Mouse (Mus musculus): ENCODE data around the gene Qser1. TPM values are rescaled to one million over a fixed set of nuclear protein-coding genes. Genes with fewer than 3 reads are reported as not detected.
"Not testable (repeated sequence)": the region's sequence is repeated elsewhere in the genome, so short reads cannot be mapped to it uniquely, and the experiment has no call there.

Qser1 gene
- polyA plus RNA-seq (2012; ENCODE audit: insufficient read depth, insufficient read length, low replicate concordance, missing spikeins) = not detected in 2 replicates

- no peak for TF ChIP-seq CTCF (IDR thresholded peaks at IDR 0.05; ENCODE audit: insufficient read depth, low read depth, low read length)
- TF ChIP-seq POLR2A (IDR thresholded peaks at IDR 0.05; ENCODE audit: insufficient read depth, low read depth, low read length) = no peak
- peak within 1 kb of the TSS; percentile 63 for H3K4me3 ChIP-seq (ENCODE audit: insufficient read depth, low read depth, low read length)
- under 1% methylated on average over 36 of the region's 50 CpGs for WGBS
- peaks cover 2% of the 10 kb centered on the region for H3K4me1 ChIP-seq (ENCODE audit: control insufficient read depth, insufficient read depth, low read length)
- H3K27ac ChIP-seq (ENCODE audit: insufficient read depth, low read depth, low read length) = peak within 1 kb of the TSS; percentile 80; the same call in 1 of the 2 replicates
Measured at GRCm38 (mm10) chr2:104816371-104816827, at the start of gene Qser1. Gene Qser1, minus strand, starts transcription at chr2:104816760.

DNA sequence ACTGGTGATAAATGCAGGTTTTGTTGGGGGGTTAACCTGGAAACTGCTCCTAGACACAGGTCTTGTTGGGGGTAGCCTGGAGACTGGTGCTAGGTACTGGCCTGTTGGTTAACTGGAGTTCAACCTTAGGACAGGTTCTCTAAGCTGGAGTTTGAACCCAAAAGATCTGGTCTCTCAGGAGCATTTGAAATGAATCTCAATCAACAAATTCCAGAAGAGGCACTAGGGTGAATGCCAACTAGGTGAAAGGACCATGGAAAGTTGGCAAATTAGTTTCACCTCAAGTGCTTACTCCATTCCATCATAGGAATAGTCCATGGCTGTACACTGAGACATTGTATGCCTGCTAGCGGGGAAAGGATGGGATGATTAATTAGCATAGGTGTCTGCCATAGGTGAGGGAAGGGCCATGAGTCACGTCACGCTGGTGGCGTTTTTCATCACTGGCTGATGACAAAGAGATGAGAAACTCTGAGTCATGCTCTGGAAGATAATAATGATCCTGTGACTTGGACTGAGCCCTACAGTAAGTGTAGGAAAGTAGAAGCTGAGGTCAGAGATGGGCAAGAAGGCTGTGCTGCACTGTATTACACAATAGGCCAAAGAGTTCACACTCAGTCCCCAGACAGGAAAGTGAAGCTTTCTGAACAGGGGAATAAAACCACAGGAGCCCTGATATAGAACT is 47.8 kb upstream of the Qser1 start:
- Histone ChIP-seq H3K27ac (ENCODE audit: insufficient read depth, low read depth, low read length) (no peak overlapping the region), H3K4me3 (ENCODE audit: insufficient read depth, low read depth, low read length) (no peak overlapping the region), H3K4me1 (ENCODE audit: control insufficient read depth, insufficient read depth, low read length) (no peaks in the 10 kb centered on the region)
- 90% methylated on average over 4 of the region's 4 CpGs for whole genome bisulfite sequencing
- TF ChIP-seq CTCF (IDR thresholded peaks at IDR 0.05; ENCODE audit: insufficient read depth, low read depth, low read length) = no peak
- no peak for TF ChIP-seq POLR2A (IDR thresholded peaks at IDR 0.05; ENCODE audit: insufficient read depth, low read depth, low read length)

DNA sequence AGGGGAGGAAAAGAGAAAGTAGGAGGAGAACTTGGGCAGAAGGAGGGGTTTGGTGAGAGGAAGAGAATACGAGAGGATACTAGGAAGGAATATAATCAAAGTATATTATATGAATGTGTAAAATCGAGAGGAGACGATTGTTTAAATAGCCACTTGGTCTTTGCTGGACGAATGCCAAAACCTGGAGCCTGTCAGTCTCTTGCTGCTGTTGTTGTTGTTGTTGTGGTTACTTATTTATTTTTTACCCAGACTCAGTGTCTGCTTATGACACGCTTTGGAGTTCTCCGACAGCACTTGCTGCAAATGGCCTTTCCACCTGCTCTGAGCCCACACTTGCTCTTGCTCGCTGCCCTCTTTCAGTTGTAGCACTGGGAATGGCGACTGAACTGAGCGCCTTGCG is 43.9 kb upstream of the Qser1 start:
- Histone ChIP-seq H3K4me3 (ENCODE audit: insufficient read depth, low read depth, low read length) (no peak overlapping the region), H3K4me1 (ENCODE audit: control insufficient read depth, insufficient read depth, low read length) (no peaks in the 10 kb centered on the region), H3K27ac (ENCODE audit: insufficient read depth, low read depth, low read length) (no peak overlapping the region)
- 76% methylated on average over 10 of the region's 10 CpGs for WGBS
- TF ChIP-seq POLR2A (IDR thresholded peaks at IDR 0.05; ENCODE audit: insufficient read depth, low read depth, low read length) (no peak), CTCF (IDR thresholded peaks at IDR 0.05; ENCODE audit: insufficient read depth, low read depth, low read length) (no peak)

GRCm38 (mm10) chr2:104859060-104859459 is 42.5 kb upstream of the Qser1 start:
- Histone ChIP-seq H3K27ac (ENCODE audit: insufficient read depth, low read depth, low read length) (no peak overlapping the region), H3K4me1 (ENCODE audit: control insufficient read depth, insufficient read depth, low read length) (no peaks in the 10 kb centered on the region), H3K4me3 (ENCODE audit: insufficient read depth, low read depth, low read length) (no peak overlapping the region)
- TF ChIP-seq CTCF (IDR thresholded peaks at IDR 0.05; ENCODE audit: insufficient read depth, low read depth, low read length) (no peak), POLR2A (IDR thresholded peaks at IDR 0.05; ENCODE audit: insufficient read depth, low read depth, low read length) (no peak)
- WGBS = 78% methylated on average over 5 of the region's 5 CpGs

DNA sequence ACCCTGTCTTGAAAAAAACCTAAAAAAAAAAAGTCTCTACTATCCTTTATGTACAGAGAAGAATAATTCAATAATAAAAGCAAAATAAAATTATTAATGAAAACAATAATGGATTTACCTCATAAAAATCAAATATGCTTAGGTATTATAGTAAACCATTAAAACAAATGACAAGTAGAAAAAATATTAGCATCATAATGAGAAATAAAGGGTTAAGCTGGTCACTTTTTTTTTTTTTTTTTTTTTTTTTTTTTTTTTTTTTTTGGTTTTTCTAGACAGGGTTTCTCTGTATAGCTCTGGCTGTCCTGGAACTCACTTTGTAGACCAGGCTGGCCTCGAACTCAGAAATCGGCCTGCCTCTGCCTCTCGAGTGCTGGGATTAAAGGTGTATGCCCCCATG is 41.5 kb upstream of the Qser1 start:
- not testable (repeated sequence) for H3K27ac ChIP-seq (ENCODE audit: insufficient read depth, low read depth, low read length); H3K4me3 ChIP-seq (ENCODE audit: insufficient read depth, low read depth, low read length); H3K4me1 ChIP-seq (ENCODE audit: control insufficient read depth, insufficient read depth, low read length)
- WGBS = 89% methylated on average over 3 of the region's 3 CpGs

DNA sequence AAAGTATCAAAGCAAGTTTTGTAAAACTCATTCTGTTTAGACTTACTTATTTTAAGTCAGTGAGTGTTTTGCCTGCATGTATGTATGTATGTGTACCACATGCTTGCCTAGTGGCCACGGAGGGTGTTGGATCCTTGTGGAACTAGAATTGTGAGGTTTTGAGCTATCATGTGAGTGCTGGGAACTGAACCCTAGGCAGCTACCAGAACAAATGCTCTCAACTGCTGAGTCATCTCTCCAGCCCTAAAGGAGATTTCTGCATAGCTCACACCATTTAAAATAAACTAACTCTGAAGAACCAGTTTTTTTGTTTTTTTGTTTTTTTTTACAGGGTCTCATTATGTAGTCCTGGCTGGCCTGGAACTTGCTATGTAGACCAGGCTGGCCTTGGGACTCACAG is 39.7 kb upstream of the Qser1 start:
- Histone ChIP-seq H3K4me3 (ENCODE audit: insufficient read depth, low read depth, low read length) (no peak overlapping the region), H3K27ac (ENCODE audit: insufficient read depth, low read depth, low read length) (no peak overlapping the region), H3K4me1 (ENCODE audit: control insufficient read depth, insufficient read depth, low read length) (no peaks in the 10 kb centered on the region)
- 64% methylated on average over 1 of the region's 1 CpGs for WGBS
- no peak for TF ChIP-seq POLR2A (IDR thresholded peaks at IDR 0.05; ENCODE audit: insufficient read depth, low read depth, low read length)
- no peak for TF ChIP-seq CTCF (IDR thresholded peaks at IDR 0.05; ENCODE audit: insufficient read depth, low read depth, low read length)

- 47% methylated on average over 3 of the region's 3 CpGs for WGBS
- H3K27ac ChIP-seq (ENCODE audit: insufficient read depth, low read depth, low read length) = no peak overlapping the region
- H3K4me3 ChIP-seq (ENCODE audit: insufficient read depth, low read depth, low read length) = no peak overlapping the region
- TF ChIP-seq POLR2A (IDR thresholded peaks at IDR 0.05; ENCODE audit: insufficient read depth, low read depth, low read length) (no peak), CTCF (IDR thresholded peaks at IDR 0.05; ENCODE audit: insufficient read depth, low read depth, low read length) (no peak)
- no peaks in the 10 kb centered on the region for H3K4me1 ChIP-seq (ENCODE audit: control insufficient read depth, insufficient read depth, low read length)
Measured at GRCm38 (mm10) chr2:104855732-104856131, 39.2 kb upstream of the Qser1 start.

DNA sequence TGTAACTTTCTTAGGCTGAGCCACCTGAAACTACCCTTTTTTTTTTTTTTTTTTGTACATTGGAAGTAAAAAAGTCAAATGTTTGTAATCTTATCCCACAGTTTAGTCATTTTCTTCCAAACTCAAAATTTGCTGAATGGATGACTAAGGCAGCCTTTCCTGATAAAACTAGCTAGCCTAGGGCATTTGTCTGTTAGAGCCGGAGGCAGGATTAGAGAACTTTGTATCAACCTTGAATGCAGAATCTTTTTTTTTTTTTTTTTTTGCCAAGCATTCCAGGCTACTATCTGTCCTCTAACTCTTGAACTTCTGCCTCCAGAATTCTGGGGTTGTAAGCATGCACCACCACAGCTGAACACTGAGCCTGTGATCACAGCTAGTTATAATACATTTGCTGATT is 38.3 kb upstream of the Qser1 start:
- Histone ChIP-seq H3K4me1 (ENCODE audit: control insufficient read depth, insufficient read depth, low read length) (no peaks in the 10 kb centered on the region), H3K4me3 (ENCODE audit: insufficient read depth, low read depth, low read length) (no peak overlapping the region), H3K27ac (ENCODE audit: insufficient read depth, low read depth, low read length) (no peak overlapping the region)
- TF ChIP-seq POLR2A (IDR thresholded peaks at IDR 0.05; ENCODE audit: insufficient read depth, low read depth, low read length) (no peak), CTCF (IDR thresholded peaks at IDR 0.05; ENCODE audit: insufficient read depth, low read depth, low read length) (no peak)
- 98% methylated on average over 1 of the region's 1 CpGs for WGBS

DNA sequence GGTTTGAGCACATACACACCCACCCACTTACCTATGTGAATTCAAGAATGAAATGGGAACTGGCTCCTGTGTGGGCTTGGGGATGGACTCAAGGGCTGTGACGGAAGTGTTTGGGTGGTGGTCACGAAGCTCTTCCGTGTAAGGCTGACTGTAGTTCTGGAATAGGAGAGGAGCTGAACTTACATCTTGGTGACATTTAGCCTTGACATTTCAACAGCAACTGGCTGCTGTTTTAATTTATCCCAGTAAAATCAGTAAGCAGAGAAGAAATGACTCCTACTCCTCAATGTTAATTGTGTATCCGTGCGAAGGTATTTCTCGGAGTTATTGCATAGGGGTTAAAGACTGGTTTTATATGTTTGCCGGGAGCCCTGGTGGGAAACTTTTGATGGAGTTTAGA is 36.0 kb upstream of the Qser1 start:
- H3K27ac ChIP-seq (ENCODE audit: insufficient read depth, low read depth, low read length) = no peak overlapping the region
- TF ChIP-seq POLR2A (IDR thresholded peaks at IDR 0.05; ENCODE audit: insufficient read depth, low read depth, low read length) (no peak), CTCF (IDR thresholded peaks at IDR 0.05; ENCODE audit: insufficient read depth, low read depth, low read length) (no peak)
- H3K4me1 ChIP-seq (ENCODE audit: control insufficient read depth, insufficient read depth, low read length) = peaks cover 8% of the 10 kb centered on the region
- H3K4me3 ChIP-seq (ENCODE audit: insufficient read depth, low read depth, low read length) = no peak overlapping the region
- WGBS = 94% methylated on average over 7 of the region's 7 CpGs

All from olfactory bulb, adult 2 months (tissue).